ENCODE assay signal across 14 mouse cellular contexts in genomic region chr16:5569101-5569500, GRCm38 (mm10).
"Had no signal": no experiment of that assay in that cellular context is flagged by ENCODE, and none has a peak within 500 bp of the region (broad histone marks: within the 10 kb centered on the region; RNA-seq: fewer than 3 reads in every experiment).

No protein-coding gene starts in this region.

- H3K4me3 ChIP-seq: kidney, embryonic 15.5 days; limb, embryonic 15.5 days; liver, embryonic 12.5 days; midbrain, embryonic 12.5 days; stomach, embryonic 15.5 days had no signal

- H3K4me1 ChIP-seq: kidney, embryonic 15.5 days; limb, embryonic 15.5 days; liver, embryonic 12.5 days had no signal

- H3K4me2 ChIP-seq: kidney, embryonic 15.5 days; limb, embryonic 15.5 days; liver, embryonic 12.5 days; lung, embryonic 14.5 days; midbrain, embryonic 12.5 days; stomach, embryonic 15.5 days had no signal

- H3K36me3 ChIP-seq: kidney, embryonic 15.5 days; limb, embryonic 15.5 days; liver, embryonic 12.5 days; midbrain, embryonic 12.5 days; stomach, embryonic 15.5 days had no signal

- H3K27ac ChIP-seq: kidney, embryonic 15.5 days; limb, embryonic 15.5 days; liver, embryonic 12.5 days; midbrain, embryonic 12.5 days; stomach, embryonic 15.5 days had no signal

- H3K9ac ChIP-seq: kidney, embryonic 15.5 days; limb, embryonic 15.5 days; liver, embryonic 12.5 days; lung, embryonic 14.5 days; midbrain, embryonic 12.5 days; stomach, embryonic 15.5 days had no signal

- ATAC-seq: intestine, embryonic 16.5 days; liver, embryonic 12.5 days had no signal

- DNase-seq: kidney, adult 2 months; kidney, postnatal 14 days; lung, embryonic 14.5 days; lung, postnatal 10 days; lung, postnatal 4 days; right cerebral cortex, postnatal 14 days; thymus, adult 2 months; thymus, postnatal 25 days had no signal

- H3K9me3 ChIP-seq: kidney, embryonic 15.5 days; limb, embryonic 15.5 days; liver, embryonic 12.5 days; midbrain, embryonic 12.5 days; stomach, embryonic 15.5 days had no signal

- H3K27me3 ChIP-seq: kidney, embryonic 15.5 days; limb, embryonic 15.5 days; liver, embryonic 12.5 days; midbrain, embryonic 12.5 days; stomach, embryonic 15.5 days had no signal
